Mouse (Mus musculus) thymus, adult 18-20 months (tissue): ENCODE measurements around the gene Kcnrg.

Source experiments
- DNase-seq, 2 experiments: peaks; one replicate each; pipeline ENCODE4 v3.0.0; 2022; ENCODE audit warnings: mixed read lengths in 2 of 2

Gene Kcnrg

DNA sequence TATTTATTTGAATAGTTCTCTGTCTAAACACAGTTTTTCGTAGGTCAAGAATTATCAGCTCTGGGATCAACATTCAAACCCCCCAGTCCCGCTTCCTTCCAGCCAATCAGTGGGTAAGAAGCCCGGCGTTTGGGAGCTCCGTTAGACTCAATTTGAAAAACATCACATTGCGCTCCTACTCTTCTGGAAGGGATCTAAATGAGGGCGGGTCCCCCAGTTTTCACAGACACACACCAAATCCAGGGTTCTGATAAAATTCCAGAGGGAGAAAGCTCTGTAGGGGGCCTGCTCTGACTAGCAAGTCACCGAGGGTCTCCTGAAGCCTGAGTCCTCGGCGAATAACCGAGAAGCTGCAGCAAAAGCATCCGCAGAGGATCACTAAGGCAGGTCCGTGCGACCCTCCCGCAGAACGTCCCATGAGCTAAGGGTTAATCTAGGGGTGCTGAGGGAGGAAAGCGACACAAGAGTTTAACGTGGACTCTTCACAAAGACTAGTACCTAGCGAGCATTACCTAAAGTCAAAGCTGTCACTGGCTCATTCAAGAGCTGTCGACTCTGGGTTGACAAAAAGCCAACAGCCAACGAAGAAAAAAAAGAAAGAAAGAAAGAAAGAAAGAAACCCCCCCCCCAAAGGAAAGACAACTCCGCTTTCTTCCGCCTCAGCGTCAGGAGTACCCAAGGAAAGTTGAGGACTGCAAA is 40.1 kb downstream of the Kcnrg start:
- DNase-seq: peak; percentile 27 to 37

DNA sequence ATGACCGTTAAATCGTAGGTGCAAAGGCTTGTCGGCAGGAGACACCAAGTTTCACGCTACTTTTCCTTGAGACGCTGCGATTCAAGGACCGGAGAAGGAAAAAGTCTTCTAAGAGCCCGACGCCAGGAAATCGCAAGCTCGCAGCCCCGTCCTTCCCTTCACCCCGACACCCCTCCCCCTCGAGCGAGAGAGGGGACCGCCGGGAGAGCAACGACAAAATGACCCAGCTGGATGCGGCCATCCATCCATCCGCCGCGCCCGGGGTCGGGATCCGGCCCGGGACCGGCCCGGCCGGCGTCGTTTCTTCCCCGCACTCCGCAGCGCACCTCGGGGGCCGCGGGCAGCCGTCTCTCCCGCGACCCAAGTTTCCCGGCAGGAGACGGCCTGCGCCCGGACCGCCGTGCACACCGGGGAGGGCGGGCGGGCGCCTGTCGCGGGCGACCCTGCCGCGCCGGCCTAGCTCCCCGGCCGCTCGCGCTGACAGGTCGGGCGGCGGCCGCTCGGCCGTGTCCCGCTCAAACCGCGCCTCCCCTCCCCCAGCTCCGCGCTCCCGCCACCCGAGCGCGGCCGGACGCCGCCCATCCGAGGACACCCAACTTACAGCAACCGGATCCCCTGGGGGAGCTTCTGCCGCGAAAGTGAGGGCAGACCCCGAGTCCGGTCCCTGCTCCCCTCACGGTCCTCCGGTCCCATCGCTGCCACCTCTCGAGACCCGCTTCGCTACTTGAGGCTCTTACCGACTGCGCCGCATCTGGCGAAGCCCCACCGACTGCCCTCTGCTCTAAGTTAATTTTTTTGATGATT is 40.8 kb downstream of the Kcnrg start:
- DNase-seq: peak; percentile 32 to 42

DNA sequence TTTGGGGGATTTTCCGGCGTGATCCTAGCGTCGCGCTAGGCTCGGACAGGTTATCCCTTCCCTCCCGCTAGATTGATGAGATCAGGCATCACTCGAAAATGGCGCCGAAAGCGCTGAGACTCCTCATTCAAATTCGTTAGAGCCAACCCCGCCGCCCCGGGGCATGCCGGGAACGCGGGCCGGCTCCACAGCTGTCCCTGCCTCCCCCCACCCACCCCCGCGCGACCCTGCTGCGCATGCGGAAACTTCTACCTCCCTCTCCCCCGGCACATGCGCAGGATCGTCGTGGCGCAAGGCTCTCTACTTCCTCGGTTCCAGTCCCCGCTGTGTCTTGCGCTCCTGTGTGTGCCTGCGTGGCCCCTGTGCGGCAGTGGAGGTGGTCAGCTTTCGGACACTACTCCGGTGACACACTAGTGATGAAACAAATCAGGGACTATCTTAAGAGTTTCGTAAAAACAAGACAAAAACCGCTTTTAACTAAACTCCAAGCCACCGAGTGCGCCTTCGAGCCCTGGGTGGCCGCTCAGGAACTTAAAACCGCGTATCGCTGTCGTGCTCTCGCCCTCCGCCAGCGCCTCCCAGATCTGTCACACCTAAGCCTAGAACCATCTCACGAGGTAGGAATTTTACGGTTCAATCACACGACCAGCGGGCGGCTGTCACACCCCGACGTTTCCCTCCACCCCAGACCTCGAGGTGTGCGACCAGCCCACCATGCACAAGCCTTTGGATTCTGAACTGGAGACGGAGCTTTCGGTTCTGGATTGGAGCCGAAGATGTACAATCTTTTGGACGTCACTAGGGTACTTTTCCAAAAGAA is 41.6 kb downstream of the Kcnrg start:
- peak; percentile 94 to 95 for DNase-seq

DNA sequence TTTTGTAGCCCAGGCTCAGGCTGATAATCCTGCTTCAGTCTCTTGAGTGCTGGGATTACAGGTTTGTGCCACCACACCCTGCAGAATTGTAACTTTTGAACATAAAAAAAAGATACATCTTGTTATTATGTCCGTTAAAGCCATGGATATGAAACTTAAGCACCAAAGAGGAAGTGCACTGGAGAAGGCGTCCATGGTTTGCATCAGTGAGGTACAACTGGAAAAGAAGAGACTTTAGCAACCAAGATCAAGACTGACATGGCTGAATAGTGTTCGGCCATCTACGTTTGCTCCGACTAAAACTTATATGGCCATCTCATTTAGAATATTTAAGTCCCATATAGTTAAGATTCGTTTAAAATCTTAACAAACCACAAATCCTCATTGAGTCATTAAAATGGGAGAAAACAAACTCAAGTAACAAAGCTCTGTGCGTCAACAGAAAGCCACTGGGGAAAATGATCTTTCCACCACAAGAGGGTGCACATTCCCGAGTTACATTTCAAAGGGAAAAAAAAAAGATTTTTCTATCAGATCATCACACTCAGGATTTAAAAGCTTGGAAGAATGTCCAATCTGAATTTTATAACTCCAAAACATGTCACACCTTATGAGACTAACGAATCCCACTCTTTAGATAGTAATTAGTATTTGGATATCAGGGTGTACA is 43.2 kb downstream of the Kcnrg start:
- DNase-seq: no peak

- DNase-seq: no peak
Observed at GRCm38 (mm10) chr14:61656469-61656868, 49.2 kb downstream of the Kcnrg start.

- DNase-seq: no peak
Observed at GRCm38 (mm10) chr14:61661496-61661895, 54.2 kb downstream of the Kcnrg start.

DNA sequence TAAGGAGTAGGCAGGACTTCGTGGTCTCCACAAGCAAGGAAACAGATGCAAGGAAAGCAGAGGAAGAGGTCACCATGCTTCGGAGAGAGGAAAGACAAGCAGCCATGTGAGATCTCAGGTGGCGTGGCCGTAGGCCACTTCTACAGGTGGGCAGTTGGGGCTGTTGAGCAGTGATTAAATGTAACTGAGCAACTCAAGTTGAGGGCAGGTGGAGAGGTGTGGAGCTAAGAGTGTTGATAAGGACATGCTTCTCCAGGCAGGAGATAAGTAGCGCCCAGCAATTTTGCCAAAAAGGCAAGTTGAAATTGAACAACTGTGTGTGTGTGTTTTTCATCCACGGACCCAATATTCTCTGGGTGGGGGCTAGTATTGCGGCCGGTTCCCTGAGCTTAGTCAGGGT is 55.0 kb downstream of the Kcnrg start:
- no peak for DNase-seq
